11 mouse cellular contexts compared by ENCODE assay signal in the genomic region with DNA sequence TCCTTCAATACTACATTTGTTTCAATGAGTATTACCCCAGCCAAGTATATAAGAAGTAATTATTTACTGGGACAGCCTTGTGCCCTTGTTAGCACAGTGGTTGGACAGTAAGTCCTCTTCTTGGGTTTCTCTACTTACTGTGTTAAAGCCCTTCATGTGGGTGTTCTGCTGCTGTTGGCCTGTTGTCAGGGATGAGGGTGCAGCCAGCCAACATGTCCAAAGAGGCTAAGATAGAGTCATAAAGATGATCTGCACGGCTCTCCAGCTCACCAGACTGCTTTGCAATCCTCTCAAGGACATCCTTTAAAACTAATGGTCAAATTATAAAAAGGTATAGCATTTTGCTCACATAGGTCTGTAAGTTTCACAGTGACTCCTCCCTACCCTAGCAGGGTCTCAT. TPM values are rescaled to one million over a fixed set of nuclear protein-coding genes. Genes with fewer than 3 reads are reported as not detected.
DNase-seq lines count a peak whose midpoint lies in the region; ATAC-seq and TF ChIP-seq lines count a peak whose summit lies in the region.
"Had no signal": no experiment of that assay in that cellular context is flagged by ENCODE, and none has a peak within 500 bp of the region (broad histone marks: within the 10 kb centered on the region; RNA-seq: fewer than 3 reads in every experiment).

No protein-coding gene starts in this region.

- H3K4me2 ChIP-seq in liver, postnatal 0 days (ENCODE audit: low read depth, low read length), result no peak overlapping the region

- no peak for TF ChIP-seq CTCF in liver, adult 2 months (IDR thresholded peaks at IDR 0.05; ENCODE audit: low read depth, low read length)
- no peak for TF ChIP-seq CTCF in liver, postnatal 0 days (IDR thresholded peaks at IDR 0.05; ENCODE audit: low read depth)

- no peak overlapping the region for H3K4me3 ChIP-seq in liver, adult 2 months (ENCODE audit: insufficient read depth, low read depth, low read length)
- H3K4me3 ChIP-seq in liver, postnatal 0 days (ENCODE audit: low read depth, low read length), result no peak overlapping the region

- 14% methylated on average over 1 of the region's 1 CpGs for WGBS in liver, adult 2 months
- 51% methylated on average over 1 of the region's 1 CpGs for WGBS in liver, postnatal 0 days (ENCODE audit: insufficient replicate concordance)

- TF ChIP-seq POLR2A in liver, adult 2 months (IDR thresholded peaks at IDR 0.05; ENCODE audit: extremely low read depth, insufficient read depth, low read length), result no peak

- no peak for ATAC-seq in liver, postnatal 0 days

- no peaks in the 10 kb centered on the region for H3K9me3 ChIP-seq in liver, postnatal 0 days (ENCODE audit: low read length)

- intact Hi-C loops in heart, postnatal 36 days (cut with DNase I), result loop anchor here (2.0 kb wide), 1 partner anchor 17 kb away; no protein-coding TSS in a partner anchor

- H3K36me3 ChIP-seq in liver, adult 2 months (ENCODE audit: control insufficient read depth, insufficient read depth, low read length), result peaks cover 61% of the 10 kb centered on the region
- peaks cover 58% of the 10 kb centered on the region for H3K36me3 ChIP-seq in liver, postnatal 0 days (replicated peaks; ENCODE audit: insufficient read depth, low read length)

- H3K27ac ChIP-seq in liver, adult 2 months (replicated peaks; ENCODE audit: insufficient read depth, low read depth, low read length), result peak overlapping the region; percentile 20; the same call in 1 of the 2 replicates
- H3K27ac ChIP-seq in liver, postnatal 0 days (ENCODE audit: low read depth), result peak overlapping the region; percentile 80

- no peak for TF ChIP-seq EP300 in liver, postnatal 0 days (IDR thresholded peaks at IDR 0.05; ENCODE audit: low read depth)

- DNase-seq in heart, adult 11 months, result peak; percentile 88
- DNase-seq in heart, postnatal 36 days, result no peak
- DNase-seq in liver, adult 2 months (ENCODE audit: extremely low read depth, low read depth, low spot score), result no peak
- DNase-seq in liver (no peak), MN1 (ENCODE audit: low spot score) (no peak)
- peak; percentile 56 for DNase-seq in adrenal gland, postnatal 14 days
- no peak for DNase-seq in liver, postnatal 0 days
- no peak for DNase-seq in spleen, postnatal 10 days (ENCODE audit: low spot score in 2 of 2)
- DNase-seq: gastrocnemius, postnatal 25 days; lung, adult 18-20 months; retina, postnatal 1 day had no signal

- H3K9ac ChIP-seq in liver, adult 2 months (ENCODE audit: low read depth, low read length), result no peak overlapping the region
- H3K9ac ChIP-seq in liver, postnatal 0 days (replicated peaks), result no peak overlapping the region

- H3K4me1 ChIP-seq in liver, adult 2 months (ENCODE audit: control insufficient read depth, insufficient read depth, low read length), result peaks cover 14% of the 10 kb centered on the region
- H3K4me1 ChIP-seq in liver, postnatal 0 days (ENCODE audit: insufficient read depth), result peaks cover 15% of the 10 kb centered on the region

- H3K79me2 ChIP-seq in liver, adult 2 months (ENCODE audit: control insufficient read depth, insufficient read depth, low read length), result no peaks in the 10 kb centered on the region

- no peaks in the 10 kb centered on the region for H3K27me3 ChIP-seq in liver, adult 2 months (ENCODE audit: control insufficient read depth, insufficient read depth, low read length)
- no peaks in the 10 kb centered on the region for H3K27me3 ChIP-seq in liver, postnatal 0 days (ENCODE audit: insufficient read depth, low read length)

RNA-seq across cellular contexts. Expression of gene Cep68, which starts 18.9 kb away (rescaled TPM):
- total RNA-seq in heart, postnatal 36 days (2021), result 10 to 100 TPM; 41.8 to 47.5 TPM
- 5.8 and 7.6 TPM in 2 replicates for total RNA-seq in liver, adult 2 months (2014; rRNA removed)
- 7.3 and 7.8 TPM in 2 replicates for polyA plus RNA-seq in liver, adult 2 months (2012; rRNA removed)
- total RNA-seq in adrenal gland, postnatal 14 days (2021), result 31.1 and 32.2 TPM in 2 replicates
- polyA plus RNA-seq in liver, postnatal 0 days (2015; fragmentation: Nextera tagmentation; extraction: Ambion mirVana), result 4.8 and 4.9 TPM in 2 replicates

RNA-seq across cellular contexts. Expression of gene Rab1a, which starts 29.1 kb away (rescaled TPM):
- 100 to 1,000 TPM; 128 to 130 TPM for total RNA-seq in heart, postnatal 36 days (2021)
- total RNA-seq in liver, adult 2 months (2014; rRNA removed), result 93.4 and 99.1 TPM in 2 replicates
- polyA plus RNA-seq in liver, adult 2 months (2012; rRNA removed), result 48.5 and 50.4 TPM in 2 replicates
- total RNA-seq in adrenal gland, postnatal 14 days (2021), result 146 and 165 TPM in 2 replicates
- 141 and 143 TPM in 2 replicates for polyA plus RNA-seq in liver, postnatal 0 days (2015; fragmentation: Nextera tagmentation; extraction: Ambion mirVana)

Comparison
In these comparisons a context has a peak if more than half of its experiments do, and no peak if none do; other contexts are left out.
1. DNase-seq: peak in heart, adult 11 months (single experiment) and adrenal gland, postnatal 14 days (single experiment); none in heart, postnatal 36 days (0 of 2), liver, adult 2 months (single experiment), liver (single experiment), liver, postnatal 0 days (single experiment), MN1 (single experiment) and spleen, postnatal 10 days (0 of 2).